Mouse (Mus musculus): Measurements from ENCODE around the gene Casq2.

DNA sequence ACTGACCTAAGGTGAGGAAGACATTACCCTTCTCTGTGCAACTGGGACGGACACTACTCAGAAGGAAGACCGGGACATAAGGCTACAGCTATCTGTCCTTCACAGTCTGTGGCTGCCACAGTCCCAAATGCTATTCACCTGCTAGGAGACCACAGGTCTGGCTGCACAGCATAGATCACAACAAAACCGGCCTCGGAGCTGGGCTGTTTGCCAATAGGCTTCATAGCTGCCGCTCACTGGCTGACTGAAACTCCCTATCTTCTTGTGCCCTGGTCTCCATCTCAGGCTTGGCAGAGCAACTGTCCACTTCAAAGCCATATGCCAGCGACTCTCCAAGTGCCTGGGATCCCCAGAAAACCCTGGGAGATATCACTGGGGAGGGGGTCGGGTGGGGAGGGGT, 94.5 kb downstream of the Casq2 start:
- TF ChIP-seq CTCF (IDR thresholded peaks at IDR 0.05; ENCODE audit: borderline replicate concordance, insufficient read depth, low read length) (no peak), POLR2A (IDR thresholded peaks at IDR 0.05; ENCODE audit: low read depth, low read length) (no peak)

All from embryonic fibroblast, embryonic 13.5 days (primary cell).